Mouse (Mus musculus) CH12.LX (cell line): ENCODE data around the gene Otx2.

Experiments
- BHLHE40 ChIP-seq: IDR thresholded peaks from 2 replicates; pipeline ENCODE4 v1.6.1; 2011; ENCODE audit warnings: mild to moderate bottlenecking, low read depth, low read length, improper control_type of control experiment
- CTCF ChIP-seq, 2 experiments: IDR thresholded peaks in 1 of 2; conservative IDR thresholded peaks in 1 of 2; 2 replicates each; pipeline ENCODE4 v1.5.1; 2011 to 2012; ENCODE audit warnings: low read depth in 2 of 2, low read length in 2 of 2, improper control_type of control experiment in 1 of 2, inconsistent platforms in 1 of 2, mild to moderate bottlenecking in 1 of 2, moderate library complexity in 1 of 2
- HCFC1 ChIP-seq: IDR thresholded peaks from 2 replicates; pipeline ENCODE4 v1.6.1; 2012; ENCODE audit warnings: low read depth, mild to moderate bottlenecking, inconsistent platforms, low read length, improper control_type of control experiment
- JUN ChIP-seq: IDR thresholded peaks from 2 replicates; pipeline ENCODE4 v1.6.1; 2011; ENCODE audit warnings: low read depth, mild to moderate bottlenecking, low read length, improper control_type of control experiment, moderate library complexity; ENCODE audit not compliant: insufficient read depth
- KAT2A ChIP-seq: IDR thresholded peaks from 2 replicates; pipeline ENCODE4 v1.6.1; 2012; ENCODE audit warnings: low read length, improper control_type of control experiment, inconsistent platforms; ENCODE audit not compliant: insufficient replicate concordance
- MXI1 ChIP-seq: IDR thresholded peaks from 2 replicates; pipeline ENCODE4 v1.6.1; 2011; ENCODE audit warnings: mild to moderate bottlenecking, low read depth, low read length, improper control_type of control experiment
- NELFE ChIP-seq: IDR thresholded peaks from 2 replicates; pipeline ENCODE4 v1.6.1; 2011; ENCODE audit warnings: low read depth, low read length, improper control_type of control experiment
- NRF1 ChIP-seq: IDR thresholded peaks from 2 replicates; pipeline ENCODE4 v1.6.1; 2014; ENCODE audit warnings: low read depth, mild to moderate bottlenecking, inconsistent platforms, low read length, improper control_type of control experiment, moderate library complexity
- POLR2A ChIP-seq: IDR thresholded peaks from 2 replicates; pipeline ENCODE4 v1.6.1; 2011; ENCODE audit warnings: low read depth, mild to moderate bottlenecking, improper control_type of control experiment, low read length
- SIN3A ChIP-seq: IDR thresholded peaks from 2 replicates; pipeline ENCODE4 v1.6.1; 2012; ENCODE audit warnings: low read length, improper control_type of control experiment, inconsistent platforms
- TCF12 ChIP-seq: IDR thresholded peaks from 2 replicates; pipeline ENCODE4 v1.6.1; 2014; ENCODE audit warnings: low read depth, mild to moderate bottlenecking, inconsistent platforms, low read length, improper control_type of control experiment
- UBTF ChIP-seq: IDR thresholded peaks from 2 replicates; pipeline ENCODE4 v1.6.1; 2012; ENCODE audit warnings: low read depth, mild to moderate bottlenecking, inconsistent platforms, low read length, improper control_type of control experiment, moderate library complexity
- USF1 ChIP-seq: IDR thresholded peaks from 2 replicates; pipeline ENCODE4 v1.6.1; 2014; ENCODE audit warnings: low read depth, mild to moderate bottlenecking, inconsistent platforms, low read length, improper control_type of control experiment
- ZMIZ1 ChIP-seq: IDR thresholded peaks from 2 replicates; pipeline ENCODE4 v1.6.1; 2012; ENCODE audit warnings: low read depth, mild to moderate bottlenecking, inconsistent platforms, low read length, improper control_type of control experiment

DNA sequence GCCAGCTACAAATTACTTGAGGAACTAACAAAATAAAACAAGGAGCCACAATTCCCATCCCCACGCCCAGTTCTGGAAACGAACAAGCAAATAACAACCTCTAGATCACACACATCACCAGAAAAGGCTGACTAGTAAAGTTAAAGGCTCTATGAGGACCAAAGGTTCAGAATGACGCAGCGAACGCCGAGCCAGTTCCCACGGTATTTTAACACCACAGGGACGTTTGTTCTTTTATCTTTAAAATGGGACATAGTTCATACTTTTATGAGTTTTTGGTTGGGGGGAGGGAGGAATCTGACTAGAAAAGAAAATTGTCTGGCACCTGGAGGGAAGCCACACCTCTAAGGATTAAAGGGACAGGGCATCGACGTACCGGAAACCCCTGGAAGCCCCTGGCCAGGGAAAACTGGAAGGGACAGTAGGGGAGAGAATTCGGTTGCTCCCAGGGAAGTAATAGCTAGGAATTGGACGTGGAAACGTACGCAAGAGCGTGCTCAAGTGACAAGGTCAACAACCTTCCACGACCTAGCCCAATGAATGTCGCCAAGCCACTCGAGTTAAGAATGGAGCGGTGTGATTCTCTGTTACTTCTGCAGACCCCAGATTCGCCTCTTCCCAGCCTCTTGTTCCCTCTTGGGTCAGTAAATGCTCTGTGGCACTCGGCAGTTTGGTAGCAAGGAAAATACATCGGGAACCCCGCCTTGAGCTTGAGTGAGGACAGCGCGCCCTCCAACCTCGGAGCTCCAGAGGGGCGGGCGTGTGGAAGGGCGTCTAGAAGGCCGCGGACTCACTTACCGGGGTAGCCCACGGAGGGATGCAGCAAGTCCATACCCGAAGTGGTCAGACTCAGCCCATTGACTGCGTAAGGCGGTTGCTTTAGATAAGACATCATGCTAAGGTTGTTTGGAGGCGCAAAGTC lies 11.7 kb downstream of the Otx2 start:
- no peak for TF ChIP-seq CTCF (conservative IDR thresholded peaks at IDR 0.05 in 1 of 2, IDR thresholded peaks at IDR 0.05 in 1 of 2; ENCODE audit: low read depth in 2 of 2, low read length in 2 of 2)
- TF ChIP-seq POLR2A: no peak
- TF ChIP-seq BHLHE40: no peak
- no peak for TF ChIP-seq ZMIZ1
- TF ChIP-seq JUN: no peak
- no peak for TF ChIP-seq NELFE
- no peak for TF ChIP-seq NRF1
- TF ChIP-seq MXI1: no peak
- no peak for TF ChIP-seq SIN3A
- TF ChIP-seq HCFC1: no peak
- no peak for TF ChIP-seq USF1
- TF ChIP-seq KAT2A: no peak
- TF ChIP-seq TCF12: no peak
- no peak for TF ChIP-seq UBTF
